Mouse (Mus musculus): ENCODE data around the gene Hyal3. TPM values are rescaled to one million over a fixed set of nuclear protein-coding genes. Genes with fewer than 3 reads are reported as not detected.

The Hyal3 gene
- polyA plus RNA-seq, 1 experiment from 2014 or later = 0.77 TPM

- WGBS = 71% methylated on average over 8 of the region's 8 CpGs
- Histone ChIP-seq H3K4me1 (replicated peaks) (peaks cover 24% of the 10 kb centered on the region), H3K4me3 (no peak overlapping the region), H3K36me3 (peaks cover 52% of the 10 kb centered on the region), H3K27me3 (ENCODE audit: insufficient read depth, poor library complexity, severe bottlenecking) (no peaks in the 10 kb centered on the region; the same call in 1 of the 2 replicates), H3K27ac (no peak overlapping the region), H3K9me3 (no peaks in the 10 kb centered on the region)
- DNase-seq (ENCODE audit: low spot score) = no peak
These were observed 13.9 kb downstream of the Hyal3 start for GRCm38 (mm10) chr9:107594281-107595062.

GRCm38 (mm10) chr9:107596619-107597569 lies 16.3 kb downstream of the Hyal3 start:
- no peak for DNase-seq (ENCODE audit: low spot score)
- Histone ChIP-seq H3K4me1 (replicated peaks) (peaks cover 29% of the 10 kb centered on the region), H3K36me3 (peaks cover 28% of the 10 kb centered on the region), H3K27ac (no peak overlapping the region), H3K27me3 (ENCODE audit: insufficient read depth, poor library complexity, severe bottlenecking) (peaks cover 14% of the 10 kb centered on the region; the same call in 1 of the 2 replicates), H3K9me3 (no peaks in the 10 kb centered on the region), H3K4me3 (no peak overlapping the region)
- 94% methylated on average over 11 of the region's 11 CpGs for WGBS

GRCm38 (mm10) chr9:107598385-107598784 lies 17.8 kb downstream of the Hyal3 start:
- Histone ChIP-seq H3K27me3 (ENCODE audit: insufficient read depth, poor library complexity, severe bottlenecking) (peaks cover 14% of the 10 kb centered on the region; the same call in 1 of the 2 replicates), H3K4me1 (replicated peaks) (peaks cover 32% of the 10 kb centered on the region), H3K36me3 (peaks cover 13% of the 10 kb centered on the region), H3K27ac (no peak overlapping the region), H3K9me3 (no peaks in the 10 kb centered on the region), H3K4me3 (no peak overlapping the region)
- no peak for DNase-seq (ENCODE audit: low spot score)
- WGBS = 79% methylated on average over 5 of the region's 5 CpGs

GRCm38 (mm10) chr9:107599433-107599832 lies 18.8 kb downstream of the Hyal3 start:
- 86% methylated on average over 9 of the region's 9 CpGs for WGBS
- DNase-seq (ENCODE audit: low spot score) = no peak
- H3K9me3 ChIP-seq = no peaks in the 10 kb centered on the region

GRCm38 (mm10) chr9:107599842-107600241 lies 19.2 kb downstream of the Hyal3 start:
- Histone ChIP-seq H3K4me1 (replicated peaks) (peaks cover 38% of the 10 kb centered on the region), H3K27me3 (ENCODE audit: insufficient read depth, poor library complexity, severe bottlenecking) (peaks cover 14% of the 10 kb centered on the region; the same call in 1 of the 2 replicates), H3K4me3 (no peak overlapping the region), H3K36me3 (no peaks in the 10 kb centered on the region), H3K27ac (no peak overlapping the region), H3K9me3 (no peaks in the 10 kb centered on the region)
- WGBS = 69% methylated on average over 14 of the region's 14 CpGs
- DNase-seq (ENCODE audit: low spot score) = no peak

More at GRCm38 (mm10) chr9:107599433-107599832, 18.8 kb downstream of the Hyal3 start:
- no peak overlapping the region for H3K4me3 ChIP-seq
- peaks cover 2% of the 10 kb centered on the region; the same call in 1 of the 2 replicates for H3K36me3 ChIP-seq
- H3K4me1 ChIP-seq (replicated peaks) = peaks cover 34% of the 10 kb centered on the region
- peaks cover 14% of the 10 kb centered on the region; the same call in 1 of the 2 replicates for H3K27me3 ChIP-seq (ENCODE audit: insufficient read depth, poor library complexity, severe bottlenecking)
- H3K27ac ChIP-seq = no peak overlapping the region

GRCm38 (mm10) chr9:107600745-107601144 lies 20.1 kb downstream of the Hyal3 start:
- H3K9me3 ChIP-seq = no peaks in the 10 kb centered on the region
- no peak overlapping the region for H3K4me3 ChIP-seq
- peaks cover 14% of the 10 kb centered on the region; the same call in 1 of the 2 replicates for H3K27me3 ChIP-seq (ENCODE audit: insufficient read depth, poor library complexity, severe bottlenecking)
- H3K27ac ChIP-seq = no peak overlapping the region
- H3K4me1 ChIP-seq (replicated peaks) = peaks cover 47% of the 10 kb centered on the region
- WGBS = 79% methylated on average over 12 of the region's 12 CpGs
- DNase-seq (ENCODE audit: low spot score) = no peak
- no peaks in the 10 kb centered on the region for H3K36me3 ChIP-seq

GRCm38 (mm10) chr9:107601275-107601674 lies 20.7 kb downstream of the Hyal3 start:
- peaks cover 52% of the 10 kb centered on the region for H3K4me1 ChIP-seq (replicated peaks)

GRCm38 (mm10) chr9:107602068-107602648 lies 21.5 kb downstream of the Hyal3 start:
- peaks cover 57% of the 10 kb centered on the region for H3K4me1 ChIP-seq (replicated peaks)
- peak overlapping the region; percentile 82 for H3K27ac ChIP-seq
- DNase-seq (ENCODE audit: low spot score) = peak; percentile 93
- H3K36me3 ChIP-seq = no peaks in the 10 kb centered on the region
- WGBS = 13% methylated on average over 10 of the region's 10 CpGs
- peaks cover 17% of the 10 kb centered on the region; the same call in 1 of the 2 replicates for H3K27me3 ChIP-seq (ENCODE audit: insufficient read depth, poor library complexity, severe bottlenecking)
- H3K9me3 ChIP-seq = no peaks in the 10 kb centered on the region
- no peak overlapping the region for H3K4me3 ChIP-seq

More at GRCm38 (mm10) chr9:107601275-107601674, 20.7 kb downstream of the Hyal3 start:
- 89% methylated on average over 11 of the region's 11 CpGs for WGBS
- Histone ChIP-seq H3K4me3 (no peak overlapping the region), H3K27ac (peak overlapping the region; percentile 46; the same call in 1 of the 2 replicates), H3K9me3 (no peaks in the 10 kb centered on the region), H3K36me3 (no peaks in the 10 kb centered on the region), H3K27me3 (ENCODE audit: insufficient read depth, poor library complexity, severe bottlenecking) (peaks cover 14% of the 10 kb centered on the region; the same call in 1 of the 2 replicates)
- no peak for DNase-seq (ENCODE audit: low spot score)

- H3K27me3 ChIP-seq (ENCODE audit: insufficient read depth, poor library complexity, severe bottlenecking) = peaks cover 23% of the 10 kb centered on the region; the same call in 1 of the 2 replicates
- 81% methylated on average over 6 of the region's 6 CpGs for WGBS
- peak overlapping the region; percentile 82 for H3K27ac ChIP-seq
- no peak for DNase-seq (ENCODE audit: low spot score)
- no peaks in the 10 kb centered on the region for H3K9me3 ChIP-seq
- 0 out of 2 replicates have a peak overlapping the region, but pooled peaks have one; percentile 1 for H3K4me3 ChIP-seq
- H3K36me3 ChIP-seq = no peaks in the 10 kb centered on the region
- peaks cover 68% of the 10 kb centered on the region for H3K4me1 ChIP-seq (replicated peaks)
These were observed 22.6 kb downstream of the Hyal3 start for GRCm38 (mm10) chr9:107603251-107603650.

GRCm38 (mm10) chr9:107605041-107605661 lies 24.5 kb downstream of the Hyal3 start:
- no peak for DNase-seq (ENCODE audit: low spot score)
- 36% methylated on average over 23 of the region's 23 CpGs for WGBS
- H3K4me3 ChIP-seq = peak overlapping the region; percentile 36
- peaks cover 81% of the 10 kb centered on the region for H3K4me1 ChIP-seq (replicated peaks)
- peaks cover 23% of the 10 kb centered on the region; the same call in 1 of the 2 replicates for H3K27me3 ChIP-seq (ENCODE audit: insufficient read depth, poor library complexity, severe bottlenecking)
- peak overlapping the region; percentile 82 for H3K27ac ChIP-seq
- H3K36me3 ChIP-seq = no peaks in the 10 kb centered on the region
- H3K9me3 ChIP-seq = no peaks in the 10 kb centered on the region

- Histone ChIP-seq H3K4me3 (peak overlapping the region; percentile 29), H3K27ac (peak overlapping the region; percentile 99), H3K4me1 (replicated peaks) (peaks cover 93% of the 10 kb centered on the region), H3K36me3 (no peaks in the 10 kb centered on the region), H3K27me3 (ENCODE audit: insufficient read depth, poor library complexity, severe bottlenecking) (peaks cover 13% of the 10 kb centered on the region; the same call in 1 of the 2 replicates), H3K9me3 (no peaks in the 10 kb centered on the region)
- 10% methylated on average over 9 of the region's 9 CpGs for WGBS
- no peak for DNase-seq (ENCODE audit: low spot score)
These were observed 26.0 kb downstream of the Hyal3 start for GRCm38 (mm10) chr9:107606591-107606990.

GRCm38 (mm10) chr9:107607036-107607435 lies 26.4 kb downstream of the Hyal3 start:
- Histone ChIP-seq H3K9me3 (no peaks in the 10 kb centered on the region), H3K27ac (peak overlapping the region; percentile 99), H3K4me1 (replicated peaks) (peaks cover 97% of the 10 kb centered on the region), H3K36me3 (no peaks in the 10 kb centered on the region), H3K4me3 (peak overlapping the region; percentile 29; the same call in 1 of the 2 replicates), H3K27me3 (ENCODE audit: insufficient read depth, poor library complexity, severe bottlenecking) (peaks cover 13% of the 10 kb centered on the region; the same call in 1 of the 2 replicates)
- WGBS = 72% methylated on average over 2 of the region's 2 CpGs
- peak; percentile 41 for DNase-seq (ENCODE audit: low spot score)

All from hindbrain, embryonic 10.5 days (tissue).